Mouse (Mus musculus): Measurements from ENCODE around the gene Cox19.

- TF ChIP-seq POLR2A (IDR thresholded peaks at IDR 0.05; ENCODE audit: insufficient read depth, low read length) (no peak), CTCF (IDR thresholded peaks at IDR 0.05; ENCODE audit: low read depth, low read length) (no peak)
These were observed 36.1 kb downstream of the Cox19 start for GRCm38 (mm10) chr5:139314941-139315642.
